Mouse (Mus musculus) heart, postnatal 25 days (tissue): ENCODE data around the gene Trabd2b. TPM values are rescaled to one million over a fixed set of nuclear protein-coding genes. Genes with fewer than 3 reads are reported as not detected.

Source experiments
- DNase-seq: peaks from one replicate; pipeline ENCODE4 v3.0.0; 2022; ENCODE audit warnings: low spot score
- intact Hi-C: fragments of 180-260 bp; cut with DNase I; formaldehyde crosslinking; loops from one replicate; pipeline ENCODE4 v1.15.1; 2025
- total RNA-seq, 2 experiments: library from RNA; stranded (reverse); gene quantifications; 2 replicates each; pipeline ENCODE4 v1.2.3; 2021

The Trabd2b gene
- total RNA-seq, 2 experiments from 2014 or later: 53.5 to 62.8 TPM

DNA sequence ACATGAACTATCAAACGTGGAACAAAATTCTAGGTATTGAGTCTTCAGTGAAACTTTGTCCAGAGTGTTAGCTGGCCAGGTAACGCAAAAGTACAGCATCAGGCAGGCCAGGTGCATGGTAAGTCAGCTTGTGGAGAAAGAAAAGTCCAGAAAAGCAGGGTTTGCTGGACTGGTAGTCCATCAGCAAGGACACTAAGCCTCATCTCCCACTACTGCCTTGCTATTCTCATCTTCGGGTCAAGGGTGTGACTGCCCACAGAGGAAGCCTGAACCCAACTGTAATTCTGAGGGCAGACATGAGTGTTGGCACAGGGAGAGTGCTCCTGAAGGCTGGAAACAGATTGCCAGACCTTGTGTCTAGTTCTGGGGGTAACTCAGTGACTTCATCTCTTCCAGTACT is 111.5 kb downstream of the Trabd2b start:
- intact Hi-C loops: loop anchor here (10.0 kb wide), 1 partner anchor 97 kb away; no protein-coding TSS in a partner anchor
- DNase-seq: no peak

DNA sequence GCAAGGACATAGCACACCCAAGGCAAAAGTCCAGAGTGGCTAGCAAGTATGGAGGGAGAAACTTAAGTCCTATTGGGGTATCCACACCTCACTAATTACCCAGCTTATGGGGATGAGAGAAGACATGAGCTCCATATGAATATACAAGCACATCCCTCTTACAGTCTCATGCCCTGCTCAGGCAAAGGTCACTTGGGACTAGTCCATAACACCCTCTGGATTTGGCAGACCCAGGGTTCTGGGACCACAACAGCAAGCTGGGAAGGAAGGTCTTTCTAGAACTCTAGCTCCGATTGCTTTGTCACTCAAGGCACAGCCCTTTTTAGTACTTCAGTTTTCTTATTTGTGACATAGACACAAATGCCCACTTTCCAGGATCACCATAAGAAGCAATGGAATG is 112.0 kb downstream of the Trabd2b start:
- intact Hi-C loops: loop anchor here (10.0 kb wide), 1 partner anchor 96 kb away; no protein-coding TSS in a partner anchor
- no peak for DNase-seq

DNA sequence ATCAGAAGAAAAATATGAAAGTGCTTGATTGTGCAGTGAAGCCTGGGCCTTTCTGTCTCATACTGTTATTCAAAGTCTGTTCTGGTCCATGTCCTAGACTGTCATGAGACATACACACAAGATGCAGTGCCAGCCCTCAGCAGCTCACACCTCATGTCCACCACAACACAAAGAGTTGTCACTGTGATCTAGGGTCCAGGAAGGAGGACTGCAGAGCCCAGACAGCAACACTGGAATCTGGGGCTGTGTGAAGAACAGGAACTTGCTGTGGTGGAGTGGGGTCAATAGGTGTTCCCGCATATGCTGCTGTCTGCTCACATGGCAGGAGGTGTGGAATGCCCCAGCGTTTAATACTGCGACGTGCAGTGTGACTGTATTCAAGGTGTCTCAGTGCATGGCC is 112.8 kb downstream of the Trabd2b start:
- intact Hi-C loops: loop anchor here (10.0 kb wide), 1 partner anchor 95 kb away; no protein-coding TSS in a partner anchor

DNA sequence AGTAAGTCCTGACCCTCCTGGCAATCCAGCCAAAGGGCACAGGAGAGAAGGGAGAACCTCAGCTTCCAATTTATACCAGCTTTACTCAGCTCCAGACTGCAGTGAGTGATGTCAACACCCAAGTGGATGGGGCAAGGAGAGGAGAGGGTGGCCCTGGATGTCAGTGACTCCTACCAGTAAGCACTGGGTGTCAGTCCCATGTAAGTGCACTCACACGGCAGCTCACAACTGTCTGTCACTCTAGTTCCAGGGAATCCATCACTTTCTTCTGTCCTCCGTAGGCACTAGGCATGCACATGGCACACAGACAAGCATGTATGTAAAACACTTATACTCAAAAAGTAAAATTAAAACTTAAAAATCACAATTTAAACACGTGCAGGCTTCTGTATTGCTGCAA is 113.4 kb downstream of the Trabd2b start:
- intact Hi-C loops: loop anchor here (10.0 kb wide), 1 partner anchor 95 kb away; no protein-coding TSS in a partner anchor
- no peak for DNase-seq

More for the DNA sequence above, 112.8 kb downstream of the Trabd2b start:
- no peak for DNase-seq

DNA sequence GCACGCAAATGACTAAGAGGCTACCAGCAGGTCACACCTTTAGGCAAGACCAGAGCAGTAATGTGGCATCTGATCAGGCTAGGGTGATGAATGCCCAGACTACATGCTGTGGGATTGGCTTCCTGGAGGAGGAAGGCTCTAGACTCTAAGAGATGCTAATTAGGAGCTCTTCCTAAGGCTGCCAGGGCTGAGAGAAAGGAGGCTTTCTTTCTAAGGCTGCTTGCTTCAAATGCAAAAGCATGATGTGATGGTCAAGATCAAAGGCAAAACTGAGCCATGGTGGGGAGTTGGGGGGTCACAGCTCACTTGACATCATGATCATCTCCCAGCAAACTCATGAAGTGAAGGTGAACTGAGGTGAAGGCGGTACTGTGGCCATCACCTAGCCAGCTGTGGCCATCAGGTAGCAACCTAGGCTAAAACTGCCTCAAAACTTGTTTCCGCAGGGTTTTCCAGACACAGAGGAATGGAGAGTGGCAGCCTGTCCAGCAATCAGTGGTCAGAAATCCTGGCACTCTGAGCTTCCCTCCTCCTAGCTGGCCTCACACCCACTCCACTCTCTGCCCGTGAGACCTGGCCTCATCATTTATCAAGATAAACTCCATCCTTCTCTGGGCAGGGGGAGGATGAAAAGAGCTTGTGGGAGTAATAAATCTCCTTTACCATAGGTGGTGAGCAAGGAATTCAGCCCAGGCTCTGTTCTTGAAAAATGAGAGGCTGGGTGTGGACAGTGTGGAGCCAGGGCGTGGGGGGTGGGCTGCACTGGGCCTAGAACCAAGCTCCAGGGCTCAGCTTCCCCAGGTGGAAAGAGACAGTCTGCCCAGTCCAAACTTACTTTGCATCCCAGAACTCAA is 117.0 kb downstream of the Trabd2b start:
- intact Hi-C loops: no loop called here
- DNase-seq: no peak

DNA sequence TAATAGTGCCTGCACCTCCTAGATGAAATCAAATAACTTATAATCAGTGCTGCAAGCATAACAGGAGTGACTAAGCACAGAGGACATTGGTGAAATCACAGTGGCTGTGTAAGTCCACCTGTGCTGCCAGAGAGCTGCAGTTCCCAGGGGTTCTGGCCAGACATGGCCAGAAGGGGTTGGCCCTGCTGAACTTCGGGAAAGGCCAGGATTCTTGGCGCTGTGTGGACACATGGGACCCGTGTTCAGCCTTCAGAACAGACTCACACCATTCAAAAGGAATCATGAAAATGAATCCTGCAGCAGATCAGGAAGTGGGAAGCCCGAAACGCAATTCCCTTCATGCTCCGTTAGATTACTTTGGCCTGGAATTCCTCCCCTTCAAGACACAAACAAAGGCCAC is 125.1 kb downstream of the Trabd2b start:
- DNase-seq: no peak

DNA sequence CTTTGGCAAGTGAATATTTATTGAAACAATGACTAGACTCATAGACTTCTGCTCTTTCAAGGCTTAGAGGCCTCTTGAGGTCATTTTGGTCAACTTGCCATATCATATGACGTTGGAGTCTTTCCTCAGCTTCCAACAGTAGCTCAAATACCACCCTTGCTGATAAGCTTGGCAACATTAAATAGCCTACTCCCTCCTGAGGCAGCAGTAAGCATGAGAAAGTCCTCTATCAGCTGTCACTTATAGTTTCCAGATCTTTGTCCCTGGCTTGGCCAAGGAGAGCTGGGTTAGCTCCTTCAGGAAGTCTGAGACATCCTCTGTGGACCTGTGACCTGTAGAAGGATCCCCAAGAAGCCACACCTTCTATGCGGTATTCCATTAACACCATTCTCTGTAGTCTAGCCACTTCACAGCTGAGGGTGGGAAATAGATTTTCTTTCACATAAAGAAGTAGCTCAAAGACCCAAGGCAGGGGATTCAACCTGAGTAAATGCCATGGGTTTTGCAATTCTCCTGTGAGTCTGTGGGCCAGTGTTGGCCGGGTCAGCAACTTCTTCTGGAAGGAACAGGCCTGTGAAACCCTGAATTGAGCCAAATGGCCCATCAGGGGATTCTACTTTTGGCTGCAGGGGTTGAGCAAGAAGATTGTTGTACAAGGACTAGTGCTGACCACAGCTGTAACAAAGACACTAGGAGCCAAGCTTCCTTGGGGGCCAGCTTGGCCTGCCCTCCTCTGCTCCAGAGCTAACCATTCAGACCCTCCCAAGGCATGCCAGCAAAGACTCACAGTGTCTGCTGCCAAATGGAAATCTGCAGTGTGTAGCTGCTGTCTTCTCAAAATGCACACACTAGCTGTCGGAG is 127.6 kb downstream of the Trabd2b start:
- intact Hi-C loops: loop anchor here (5.0 kb wide), 1 partner anchor 48 kb away; no protein-coding TSS in a partner anchor
- DNase-seq: peak; percentile 79

More for the DNA sequence above, 125.1 kb downstream of the Trabd2b start:
- intact Hi-C loops: loop anchor here (5.0 kb wide), 1 partner anchor 51 kb away; no protein-coding TSS in a partner anchor

DNA sequence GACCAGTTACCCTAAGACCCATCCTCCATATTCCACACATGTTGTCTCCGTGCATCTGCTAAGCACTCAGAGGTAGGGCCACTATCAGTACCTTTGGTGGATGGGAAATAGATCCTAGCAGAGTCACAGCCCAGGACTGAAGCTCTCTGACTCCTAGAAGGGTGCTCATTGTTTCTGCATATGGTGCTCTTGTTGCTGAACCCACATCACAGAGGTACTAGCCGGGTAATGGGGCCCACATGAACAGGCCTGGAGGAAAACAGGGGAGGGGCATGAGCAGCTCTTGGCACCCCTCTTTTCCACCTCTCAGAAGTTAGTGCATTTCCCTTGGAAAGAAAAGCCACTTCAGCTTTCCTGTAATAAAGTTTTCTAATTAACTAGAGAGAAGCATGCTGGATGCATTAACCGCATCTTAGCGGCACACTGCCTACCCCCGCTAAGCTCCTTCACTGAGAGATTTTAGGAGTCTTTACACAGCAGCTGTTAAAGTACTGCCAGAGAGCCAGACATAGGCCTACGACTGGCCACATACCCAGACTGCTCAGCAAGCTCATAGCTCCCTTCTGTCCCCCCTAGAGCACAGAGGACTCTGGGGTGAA is 131.0 kb downstream of the Trabd2b start:
- DNase-seq: no peak
- intact Hi-C loops: loop anchor here (5.0 kb wide), 2 partner anchors 55 to 90 kb away; no protein-coding TSS in a partner anchor

DNA sequence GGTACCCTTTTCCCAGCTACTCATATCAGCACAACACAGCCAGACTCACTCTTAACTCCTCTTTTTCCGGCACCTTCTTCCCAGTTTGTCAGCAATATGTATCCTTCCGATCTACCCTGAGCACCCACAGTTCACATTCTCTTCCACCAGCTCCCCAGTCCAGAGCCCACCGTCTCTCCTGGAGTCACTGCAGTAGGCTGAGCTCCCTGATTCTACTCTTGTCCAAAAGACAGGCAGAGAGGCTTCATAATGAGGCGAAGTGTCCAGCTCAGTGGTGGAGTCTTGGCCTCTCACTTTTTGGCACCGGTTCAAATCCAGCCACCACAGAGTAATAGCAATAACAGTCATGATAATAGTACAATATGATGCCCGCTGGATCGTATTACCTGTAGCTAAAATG is 133.5 kb downstream of the Trabd2b start:
- no peak for DNase-seq
- intact Hi-C loops: no loop called here

DNA sequence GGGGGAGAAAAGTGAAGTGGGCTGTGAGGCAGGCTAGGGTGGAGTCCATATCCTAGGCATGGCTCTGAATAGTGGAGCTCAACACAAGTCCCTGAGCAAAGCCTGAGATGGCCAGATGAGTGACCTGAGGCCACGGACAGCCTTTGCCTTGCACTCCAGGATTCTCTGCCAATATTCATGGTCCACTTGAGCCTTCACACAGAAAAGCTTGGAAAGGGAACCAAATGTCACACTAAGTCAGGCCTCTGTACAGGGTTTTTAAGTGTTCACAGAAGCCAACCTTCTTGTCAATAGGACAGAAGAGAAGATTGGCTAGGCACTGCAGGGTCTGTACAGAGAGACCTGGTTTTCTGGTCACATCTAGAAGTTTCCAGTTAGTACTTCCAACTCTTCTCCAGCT is 134.7 kb downstream of the Trabd2b start:
- no peak for DNase-seq
- intact Hi-C loops: no loop called here

DNA sequence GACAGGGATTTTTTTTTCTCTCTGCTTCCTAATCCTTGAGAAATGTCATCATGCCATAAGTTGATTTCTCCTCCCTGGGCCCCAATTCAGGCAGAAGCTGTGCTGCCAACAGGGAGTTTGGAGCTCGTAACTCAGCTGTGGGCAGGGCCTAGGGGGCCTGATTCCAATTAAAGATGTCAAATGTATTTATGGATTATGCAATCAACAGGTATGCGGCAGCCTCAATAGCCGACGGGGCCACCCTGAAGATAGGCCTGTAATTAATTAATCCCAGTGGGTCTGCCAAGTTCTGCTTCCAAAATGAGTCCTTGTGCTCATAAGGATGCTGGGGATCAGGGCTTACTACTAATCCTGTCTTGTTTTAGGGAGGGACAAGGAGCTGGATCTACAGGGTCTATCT is 135.6 kb downstream of the Trabd2b start:
- intact Hi-C loops: no loop called here
- no peak for DNase-seq

DNA sequence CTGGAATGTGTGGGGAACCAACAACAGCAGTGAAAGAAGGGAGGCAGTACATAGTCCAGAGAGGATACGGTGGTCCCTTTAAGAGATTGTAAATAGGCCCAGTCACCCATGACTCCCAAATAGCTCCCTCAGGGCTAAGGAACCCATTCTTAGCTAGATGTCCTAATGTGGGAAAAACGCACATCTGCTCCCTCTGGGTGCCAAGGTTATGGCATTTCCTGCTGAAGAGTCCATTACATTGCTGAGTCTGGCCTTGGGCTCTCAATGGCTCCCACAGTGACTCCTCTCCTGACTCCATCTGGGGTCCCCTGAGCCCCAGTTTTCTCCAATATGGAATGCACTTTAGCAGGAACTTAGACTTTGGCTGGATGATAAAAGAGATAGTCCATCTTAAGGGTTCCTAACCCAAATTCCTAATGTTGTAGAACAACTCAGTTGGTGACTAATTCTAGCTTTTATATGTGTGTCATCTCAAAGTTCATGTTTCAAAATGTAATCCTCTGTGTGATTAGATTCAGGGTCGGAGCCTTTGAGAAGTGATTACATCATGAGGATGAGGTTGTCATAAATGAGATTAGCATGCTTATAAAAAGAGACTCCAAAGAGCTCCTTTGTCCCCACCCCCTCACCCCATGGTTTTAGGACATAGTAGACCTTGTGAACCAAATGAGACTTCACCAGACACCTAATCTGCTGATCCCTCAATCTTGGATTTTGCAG is 139.1 kb downstream of the Trabd2b start:
- intact Hi-C loops: no loop called here
- no peak for DNase-seq

DNA sequence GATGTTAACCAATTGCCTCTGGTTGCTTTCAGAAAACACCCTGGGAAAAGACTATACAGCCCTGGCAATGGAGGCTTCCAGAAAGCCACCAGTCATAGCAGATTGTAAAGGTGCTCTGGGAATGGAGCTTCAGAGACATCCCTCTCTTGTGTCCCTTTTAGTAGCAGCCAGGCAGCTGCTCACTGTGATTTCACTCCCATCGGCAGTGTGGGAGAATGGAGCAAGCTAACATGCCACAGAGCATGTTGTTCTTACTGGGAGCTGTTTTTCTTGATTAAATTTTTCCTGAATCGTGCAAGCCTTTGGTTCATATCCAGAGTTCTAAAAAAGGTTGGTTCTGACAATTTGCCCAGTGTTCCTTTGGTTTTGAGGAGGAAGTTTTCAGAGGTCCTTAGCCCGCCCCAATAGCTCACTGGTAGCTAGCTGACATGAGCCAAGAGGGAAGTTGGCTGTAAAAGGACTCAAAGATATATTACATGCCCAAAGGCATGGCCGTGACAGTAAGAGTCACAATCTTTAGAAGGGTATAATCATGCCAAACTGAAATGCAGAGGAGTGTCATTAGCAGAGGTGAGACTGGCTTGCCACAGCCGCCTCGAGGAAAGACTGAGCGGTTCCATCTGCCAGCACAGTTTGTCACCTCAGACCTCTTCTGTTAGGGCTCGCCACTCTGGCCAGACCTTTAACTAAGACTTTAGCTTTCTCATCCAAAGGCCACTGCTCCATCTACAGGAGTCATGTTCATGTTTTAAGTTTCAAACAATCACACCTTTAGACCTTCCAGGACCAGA is 141.3 kb downstream of the Trabd2b start:
- intact Hi-C loops: no loop called here
- no peak for DNase-seq

DNA sequence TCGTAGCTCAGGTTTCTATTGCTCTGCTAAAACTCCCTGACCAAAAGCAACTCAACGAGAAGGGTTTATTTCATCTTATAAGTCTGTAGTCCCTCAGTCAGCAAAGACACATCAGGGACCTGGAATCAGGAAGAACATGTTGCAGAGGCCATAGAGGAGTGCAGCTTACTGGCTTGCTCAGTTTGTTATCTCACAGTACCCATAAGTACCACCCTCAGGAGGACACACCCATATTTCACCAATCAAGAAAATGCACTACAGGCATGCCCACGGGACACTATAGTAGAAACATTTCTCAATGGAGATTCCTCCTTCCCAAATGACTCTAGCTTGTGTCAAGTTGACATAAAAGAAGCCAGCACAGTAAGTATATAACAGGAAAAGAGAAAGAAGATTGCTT is 143.0 kb downstream of the Trabd2b start:
- intact Hi-C loops: no loop called here
- no peak for DNase-seq

DNA sequence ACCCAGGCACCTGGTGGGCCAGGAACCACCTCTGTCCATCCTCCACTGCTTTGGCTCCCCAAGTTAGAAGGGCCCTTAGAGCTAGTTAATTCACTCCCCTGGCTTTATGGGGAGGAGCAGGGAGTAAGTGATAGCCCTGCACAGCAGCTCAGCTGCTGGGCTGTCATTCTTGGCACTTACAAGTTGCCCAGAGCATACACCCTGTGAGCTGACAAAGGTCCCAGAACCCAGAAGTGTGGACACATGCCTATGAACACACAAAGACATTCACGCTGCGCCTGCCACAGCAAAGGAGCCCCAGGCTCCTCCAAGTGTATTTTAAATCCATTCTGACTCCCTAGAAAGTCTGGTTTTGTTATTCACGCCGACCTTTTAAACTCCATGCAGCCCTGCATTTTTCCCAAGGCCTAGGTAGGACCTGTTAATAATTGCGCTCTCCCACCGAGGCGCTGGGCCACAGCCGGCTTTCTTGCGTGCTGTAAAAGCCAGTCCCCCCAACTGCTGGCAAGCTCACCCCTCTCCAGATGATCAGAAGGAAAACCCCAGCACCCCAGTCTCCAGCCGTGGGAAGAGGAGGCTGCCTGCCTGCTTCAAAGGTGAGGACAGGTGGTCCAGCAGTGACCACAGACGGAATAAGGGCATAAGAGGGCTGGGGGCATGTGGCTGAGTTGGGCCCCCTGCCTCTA is 144.1 kb downstream of the Trabd2b start:
- DNase-seq: no peak
- intact Hi-C loops: no loop called here

DNA sequence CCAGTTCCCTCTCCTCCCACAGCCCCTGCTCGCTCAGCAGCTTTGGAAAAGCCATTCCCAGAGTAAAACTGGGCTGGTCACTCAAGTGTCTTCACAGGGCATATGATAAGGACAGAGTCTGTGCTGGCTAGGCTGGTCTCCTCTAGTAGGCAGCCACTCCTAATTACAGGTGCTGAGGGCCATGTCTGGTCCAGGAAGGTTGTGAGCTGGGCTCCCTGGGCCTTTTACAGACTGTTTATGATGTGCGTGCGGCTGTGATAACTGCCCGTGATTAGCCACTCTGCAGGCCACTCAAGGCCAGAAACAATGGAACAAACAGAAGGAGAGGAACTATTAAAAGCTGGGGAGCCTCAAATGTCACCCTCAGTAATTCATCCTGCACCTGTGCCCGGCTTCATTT is 150.4 kb downstream of the Trabd2b start:
- intact Hi-C loops: no loop called here

DNA sequence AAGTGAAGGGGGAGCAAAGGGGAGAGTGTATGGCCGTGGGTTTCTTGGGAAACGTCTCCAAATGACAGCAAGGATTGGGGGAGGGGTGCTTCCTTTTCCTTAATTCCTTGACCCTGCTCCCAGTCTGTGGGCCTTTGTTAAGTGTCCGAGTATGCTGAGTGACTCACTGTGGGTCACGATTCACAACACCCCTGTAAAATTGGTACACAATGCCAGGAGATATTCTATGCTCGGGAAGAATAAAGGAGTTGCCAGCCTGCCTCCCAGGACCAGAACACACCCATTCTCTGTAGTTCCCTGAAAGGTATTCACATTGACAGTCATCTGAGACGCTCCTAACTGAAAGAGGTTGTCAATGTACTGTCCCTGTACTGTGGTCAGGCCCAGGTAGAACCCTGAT is 151.2 kb downstream of the Trabd2b start:
- intact Hi-C loops: no loop called here

More for the DNA sequence above, 150.4 kb downstream of the Trabd2b start:
- no peak for DNase-seq

DNA sequence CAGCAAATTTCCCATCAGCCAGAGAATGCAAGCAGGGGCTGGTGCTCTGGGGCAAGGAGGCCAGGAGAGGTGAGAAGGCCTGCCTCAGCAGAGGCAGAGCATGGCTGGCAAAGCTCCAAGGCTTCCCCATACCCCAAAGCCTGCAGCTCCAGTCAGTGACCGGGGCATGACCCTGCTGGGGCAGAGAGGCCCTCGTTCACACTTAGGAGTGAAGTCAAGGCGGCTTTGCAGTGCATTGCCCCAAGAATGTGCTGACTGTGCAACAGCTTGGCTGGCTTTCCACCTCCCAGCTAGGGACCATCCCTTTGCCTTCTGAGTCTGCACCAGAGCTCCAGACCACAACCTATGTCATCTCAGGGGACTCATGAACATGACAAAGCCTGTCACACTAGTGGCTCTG is 152.0 kb downstream of the Trabd2b start:
- intact Hi-C loops: no loop called here
- no peak for DNase-seq

More for the DNA sequence above, 151.2 kb downstream of the Trabd2b start:
- DNase-seq: no peak
